Mouse (Mus musculus) left cerebral cortex, postnatal 36 days (tissue): ENCODE measurements around the gene 4930556J24Rik. TPM values are rescaled to one million over a fixed set of nuclear protein-coding genes. Genes with fewer than 3 reads are reported as not detected.
A peak's percentile ranks its signal among the peaks of the same experiment; 100 is the strongest.
"Not testable (repeated sequence)": the region's sequence is repeated elsewhere in the genome, so short reads cannot be mapped to it uniquely, and the experiment has no call there.

Source experiments
- DNase-seq, 2 experiments: peaks; one replicate each; pipeline ENCODE4 v3.0.0; 2021 to 2022; ENCODE audit warnings: low spot score in 2 of 2, mixed read lengths in 1 of 2
- intact Hi-C: fragments of 180-260 bp; cut with DNase I; formaldehyde crosslinking; loops from one replicate; pipeline ENCODE4 v1.15.1; 2025
- total RNA-seq, 2 experiments: library from RNA; stranded (reverse); gene quantifications; 2 replicates each; pipeline ENCODE4 v1.2.3; 2021

4930556J24Rik gene
- total RNA-seq, 2 experiments from 2014 or later, result 0.54 TPM; not detected in 1

GRCm38 (mm10) chr11:3930931-3931330 is 45.6 kb downstream of the 4930556J24Rik start:
- intact Hi-C loops, result no loop called here
- DNase-seq, result no peak

- no peak for DNase-seq
- intact Hi-C loops, result no loop called here
These were observed 46.6 kb downstream of the 4930556J24Rik start for GRCm38 (mm10) chr11:3930019-3930418.

GRCm38 (mm10) chr11:3925916-3926315 is 50.7 kb downstream of the 4930556J24Rik start:
- no peak for DNase-seq
- intact Hi-C loops, result no loop called here

GRCm38 (mm10) chr11:3922731-3923130 is 53.8 kb downstream of the 4930556J24Rik start:
- intact Hi-C loops, result no loop called here
- no peak for DNase-seq

GRCm38 (mm10) chr11:3922115-3922514 is 54.5 kb downstream of the 4930556J24Rik start:
- DNase-seq, result no peak
- intact Hi-C loops, result no loop called here

- peak; percentile 54 to 55 for DNase-seq
These were observed 55.2 kb downstream of the 4930556J24Rik start for GRCm38 (mm10) chr11:3921281-3921850.

GRCm38 (mm10) chr11:3920476-3920875 is 56.1 kb downstream of the 4930556J24Rik start:
- no peak for DNase-seq
- intact Hi-C loops, result no loop called here

More at GRCm38 (mm10) chr11:3921281-3921850, 55.2 kb downstream of the 4930556J24Rik start:
- intact Hi-C loops, result no loop called here

GRCm38 (mm10) chr11:3918738-3919137 is 57.8 kb downstream of the 4930556J24Rik start:
- DNase-seq, result no peak
- intact Hi-C loops, result loop anchor here (10.0 kb wide), 3 partner anchors 204 to 464 kb away; partner anchors contain the start of gene Rnf185

GRCm38 (mm10) chr11:3914109-3914840 is 62.3 kb downstream of the 4930556J24Rik start, which contains the start of gene Slc35e4:
TSS of gene Slc35e4 (minus strand) at chr11:3914664.
- intact Hi-C loops, result loop anchor here (5.0 to 10.0 kb wide), 4 partner anchors 82 to 459 kb away; partner anchors contain the start of gene Rnf185
- DNase-seq, result peak; percentile 81

GRCm38 (mm10) chr11:3913316-3914108 is 63.1 kb downstream of the 4930556J24Rik start:
- DNase-seq, result peak; percentile 94 to 95
- intact Hi-C loops, result loop anchor here (2.0 to 10.0 kb wide), 5 partner anchors 19 to 459 kb away; partner anchors contain the start of genes 4921536K21Rik, Dusp18 and Rnf185

- intact Hi-C loops, result loop anchor here (2.0 to 10.0 kb wide), 5 partner anchors 18 to 458 kb away; partner anchors contain the start of genes 4921536K21Rik, Dusp18 and Rnf185
- peak; percentile 54 to 55 for DNase-seq
These were observed 63.7 kb downstream of the 4930556J24Rik start for GRCm38 (mm10) chr11:3912875-3913271.

GRCm38 (mm10) chr11:3912100-3912874 is 64.3 kb downstream of the 4930556J24Rik start:
- intact Hi-C loops, result loop anchor here (2.0 to 10.0 kb wide), 5 partner anchors 17 to 457 kb away; partner anchors contain the start of genes 4921536K21Rik, Dusp18 and Rnf185
- DNase-seq, result peak; percentile 31 to 42

GRCm38 (mm10) chr11:3911440-3911839 is 65.1 kb downstream of the 4930556J24Rik start:
- intact Hi-C loops, result loop anchor here (5.0 to 10.0 kb wide), 4 partner anchors 79 to 457 kb away; partner anchors contain the start of gene Rnf185
- DNase-seq, result not testable (repeated sequence)

GRCm38 (mm10) chr11:3910513-3911310 is 65.9 kb downstream of the 4930556J24Rik start:
- intact Hi-C loops, result loop anchor here (5.0 to 10.0 kb wide), 4 partner anchors 78 to 456 kb away; partner anchors contain the start of gene Rnf185
- no peak for DNase-seq

GRCm38 (mm10) chr11:3909236-3909635 is 67.3 kb downstream of the 4930556J24Rik start:
- no peak for DNase-seq
- intact Hi-C loops, result no loop called here

- no peak for DNase-seq
- intact Hi-C loops, result no loop called here
These were observed 71.1 kb downstream of the 4930556J24Rik start for GRCm38 (mm10) chr11:3905446-3905845.

GRCm38 (mm10) chr11:3904673-3905072 is 71.9 kb downstream of the 4930556J24Rik start:
- DNase-seq, result no peak
- intact Hi-C loops, result no loop called here

- intact Hi-C loops, result no loop called here
- DNase-seq, result peak; percentile 43 to 59
These were observed 73.5 kb downstream of the 4930556J24Rik start for GRCm38 (mm10) chr11:3903046-3903445.
